Mouse (Mus musculus) right cerebral cortex, postnatal 10 days (tissue): ENCODE results near the gene Sdf2.
"Not testable (repeated sequence)": the region's sequence is repeated elsewhere in the genome, so short reads cannot be mapped to it uniquely, and the experiment has no call there.

Experiments used
- DNase-seq, 2 experiments: peaks; one replicate each; pipeline ENCODE4 v3.0.0; 2021; ENCODE audit warnings: low spot score in 2 of 2

Gene Sdf2

GRCm38 (mm10) chr11:78261380-78262352, 16.1 kb downstream of the Sdf2 start, which contains the start of gene 2610507B11Rik:
2610507B11Rik (plus strand) TSS chr11:78261752.
- DNase-seq, result peak; percentile 94 to 95

- DNase-seq, result peak; percentile 69 to 70
These were observed 17.0 kb downstream of the Sdf2 start for GRCm38 (mm10) chr11:78262550-78262949.

- no peak for DNase-seq
These were observed 20.0 kb downstream of the Sdf2 start for GRCm38 (mm10) chr11:78265571-78265970.

GRCm38 (mm10) chr11:78271986-78272385, 26.4 kb downstream of the Sdf2 start:
- DNase-seq, result peak; percentile 69

- DNase-seq, result no peak
These were observed 30.1 kb downstream of the Sdf2 start for GRCm38 (mm10) chr11:78275596-78275995.

GRCm38 (mm10) chr11:78276169-78276568, 30.6 kb downstream of the Sdf2 start:
- DNase-seq, result not testable (repeated sequence)

- DNase-seq, result no peak
These were observed 33.3 kb downstream of the Sdf2 start for GRCm38 (mm10) chr11:78278853-78279252.

- DNase-seq, result no peak
These were observed 34.0 kb downstream of the Sdf2 start for GRCm38 (mm10) chr11:78279586-78279985.

GRCm38 (mm10) chr11:78289146-78289763, 43.7 kb downstream of the Sdf2 start:
- no peak for DNase-seq

- DNase-seq, result no peak
These were observed 45.1 kb downstream of the Sdf2 start, which contains the start of gene BC030499 for GRCm38 (mm10) chr11:78290654-78291053. BC030499 (plus strand) TSS chr11:78290841.

- no peak for DNase-seq
These were observed 49.0 kb downstream of the Sdf2 start for GRCm38 (mm10) chr11:78294585-78294984.

GRCm38 (mm10) chr11:78300917-78301316, 55.4 kb downstream of the Sdf2 start:
- DNase-seq, result no peak

GRCm38 (mm10) chr11:78301357-78302084, 56.0 kb downstream of the Sdf2 start, which contains the start of gene Spag5:
Spag5 (plus strand) TSS chr11:78301529.
- peak; percentile 94 to 95 for DNase-seq
